Mouse (Mus musculus) urinary bladder, adult 2 months (tissue): ENCODE data around the gene Ldb1. TPM values are rescaled to one million over a fixed set of nuclear protein-coding genes. Genes with fewer than 3 reads are reported as not detected.
"Not testable (repeated sequence)": the region's sequence is repeated elsewhere in the genome, so short reads cannot be mapped to it uniquely, and the experiment has no call there.

Experiments
- DNase-seq: peaks from one replicate; pipeline ENCODE4 v3.0.0; 2022; ENCODE audit warnings: low spot score
- polyA plus RNA-seq: library from polyadenylated mRNA; depleted of rRNA; stranded (reverse); fragments of >200 nt; gene quantifications from 2 replicates; pipeline ENCODE4 v1.2.3, GENCODE M21; 2012

The Ldb1 gene
- polyA plus RNA-seq, 1 experiment, result 238 TPM

DNA sequence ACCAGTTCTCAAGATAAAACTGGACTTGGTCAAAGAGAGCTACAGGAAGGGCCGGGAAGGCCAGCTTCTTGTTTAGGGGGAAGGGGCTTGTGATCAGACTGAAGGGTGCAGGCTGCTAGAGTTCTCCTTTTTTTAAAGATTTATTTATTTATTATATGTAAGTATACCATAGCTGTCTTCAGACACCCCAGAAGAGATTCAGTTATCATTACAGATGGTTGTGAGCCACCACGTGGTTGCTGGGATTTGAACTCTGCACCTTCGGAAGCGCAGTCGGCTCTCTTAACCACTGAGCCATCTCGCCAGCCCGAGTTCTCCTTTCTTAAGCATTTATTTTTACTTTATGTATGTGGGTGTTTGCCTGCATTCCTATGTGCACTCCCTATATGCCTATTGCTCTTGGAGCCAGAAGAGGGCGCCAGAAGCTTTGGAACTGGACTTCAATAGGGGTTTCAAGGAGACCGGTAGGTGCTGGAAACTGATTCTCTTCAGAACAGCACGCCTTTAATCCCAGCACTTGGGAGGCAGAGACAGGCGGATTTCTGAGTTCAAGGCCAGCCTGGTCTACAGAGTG lies 16.2 kb downstream of the Ldb1 start:
- DNase-seq, result no peak

DNA sequence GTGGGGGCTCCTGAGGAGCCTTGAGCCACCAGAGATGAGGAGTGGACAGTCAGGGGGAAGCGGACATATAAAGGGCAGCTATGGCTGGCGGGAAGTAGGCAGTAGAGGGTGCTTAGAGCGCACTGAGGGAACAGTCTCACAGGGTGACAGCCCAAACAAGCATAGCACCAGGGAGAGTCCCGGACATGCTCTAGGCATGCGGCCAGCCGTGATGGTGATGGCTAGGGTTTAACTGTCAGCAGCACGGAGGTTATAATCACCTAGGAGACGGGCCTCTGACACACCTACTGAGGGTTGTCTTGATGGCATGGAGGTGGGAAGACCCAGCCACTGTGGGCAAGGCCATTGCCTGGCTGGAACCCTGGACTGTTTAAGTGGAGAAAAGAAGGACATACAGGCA lies 18.4 kb downstream of the Ldb1 start:
- no peak for DNase-seq

DNA sequence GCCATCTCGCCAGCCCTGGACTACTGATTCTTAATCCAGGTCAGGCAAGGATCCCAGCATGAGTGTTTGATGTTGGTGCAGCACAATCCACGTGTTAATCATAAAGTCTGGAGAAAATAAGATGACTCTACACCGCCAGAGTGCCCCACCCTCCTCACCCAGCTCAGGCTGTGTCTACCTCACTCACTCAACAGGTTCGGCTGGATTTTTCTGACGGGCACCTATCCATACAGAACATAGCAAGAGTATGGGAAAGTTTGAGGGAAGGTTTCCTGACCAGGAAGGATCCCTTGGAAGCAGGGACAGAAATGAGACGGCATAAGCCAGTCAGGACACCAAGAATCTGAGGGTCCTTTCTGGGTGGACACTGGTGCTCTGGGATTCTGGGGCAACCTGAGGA lies 20.1 kb downstream of the Ldb1 start:
- DNase-seq, result no peak

DNA sequence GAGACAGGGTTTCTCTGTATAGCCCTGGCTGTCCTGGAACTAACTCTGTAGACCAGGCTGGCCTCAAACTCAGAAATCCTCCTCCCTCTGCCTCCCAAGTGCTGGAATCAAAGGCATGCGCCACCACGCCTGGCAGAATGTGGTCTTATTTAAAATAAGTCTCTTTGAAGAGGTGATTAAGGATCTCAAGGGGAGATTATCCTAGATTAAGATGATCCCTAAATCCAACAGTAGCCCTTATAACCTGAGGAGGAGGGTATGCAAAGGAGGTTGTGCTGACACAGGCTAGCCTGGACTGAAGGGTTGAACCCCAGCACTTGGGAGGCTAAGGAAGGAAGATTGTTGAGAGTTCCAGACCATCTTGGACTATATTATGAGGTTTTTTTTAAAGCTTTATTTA lies 29.0 kb downstream of the Ldb1 start:
- DNase-seq, result no peak

DNA sequence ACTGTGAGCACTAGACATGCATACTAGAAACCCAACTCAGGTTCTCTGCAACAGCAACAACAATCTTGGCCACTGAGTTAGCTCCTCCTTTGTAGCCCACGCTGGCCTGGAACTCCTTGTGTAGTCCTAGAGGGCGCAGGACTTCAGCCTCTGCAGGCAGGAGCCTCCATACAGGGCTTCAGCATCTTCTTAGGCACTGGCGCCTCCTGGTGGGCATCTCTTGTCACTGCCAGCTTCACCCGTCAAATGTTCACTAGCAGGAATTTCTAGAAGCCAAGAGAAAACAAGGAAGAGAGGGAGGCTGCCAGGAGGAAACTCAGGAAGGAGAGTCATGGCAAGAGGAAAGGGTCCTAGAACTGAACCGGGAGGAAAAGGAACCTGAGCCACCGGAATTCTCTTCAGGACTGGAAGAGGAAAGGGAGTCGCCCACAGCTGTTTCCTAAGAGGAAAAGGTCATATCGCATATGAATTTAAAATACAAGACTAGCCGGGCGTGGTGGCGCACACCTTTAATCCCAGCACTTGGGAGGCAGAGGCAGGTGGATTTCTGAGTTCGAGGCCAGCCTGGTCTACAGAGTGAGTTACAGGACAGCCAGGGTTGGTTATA lies 30.3 kb downstream of the Ldb1 start:
- DNase-seq, result peak; percentile 69

DNA sequence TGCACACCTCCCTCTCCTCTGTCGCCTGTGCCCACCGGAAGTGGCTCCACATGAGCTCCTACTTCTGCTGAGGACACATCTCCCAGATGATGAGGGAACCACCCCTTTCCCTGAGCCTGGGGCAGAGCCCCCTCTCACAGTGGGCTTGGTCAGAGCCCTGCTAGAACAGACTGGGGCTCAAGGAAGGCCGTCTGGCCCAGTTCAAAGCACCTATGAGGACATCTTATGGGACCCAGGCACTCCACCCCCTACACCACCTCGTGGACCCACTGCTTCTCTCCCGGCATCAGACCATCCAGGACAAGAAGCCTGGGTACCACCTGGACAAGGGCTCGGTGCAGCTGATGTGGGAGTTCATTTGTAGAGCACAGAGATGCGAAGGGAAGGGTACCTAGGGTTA lies 39.3 kb downstream of the Ldb1 start:
- DNase-seq, result no peak

DNA sequence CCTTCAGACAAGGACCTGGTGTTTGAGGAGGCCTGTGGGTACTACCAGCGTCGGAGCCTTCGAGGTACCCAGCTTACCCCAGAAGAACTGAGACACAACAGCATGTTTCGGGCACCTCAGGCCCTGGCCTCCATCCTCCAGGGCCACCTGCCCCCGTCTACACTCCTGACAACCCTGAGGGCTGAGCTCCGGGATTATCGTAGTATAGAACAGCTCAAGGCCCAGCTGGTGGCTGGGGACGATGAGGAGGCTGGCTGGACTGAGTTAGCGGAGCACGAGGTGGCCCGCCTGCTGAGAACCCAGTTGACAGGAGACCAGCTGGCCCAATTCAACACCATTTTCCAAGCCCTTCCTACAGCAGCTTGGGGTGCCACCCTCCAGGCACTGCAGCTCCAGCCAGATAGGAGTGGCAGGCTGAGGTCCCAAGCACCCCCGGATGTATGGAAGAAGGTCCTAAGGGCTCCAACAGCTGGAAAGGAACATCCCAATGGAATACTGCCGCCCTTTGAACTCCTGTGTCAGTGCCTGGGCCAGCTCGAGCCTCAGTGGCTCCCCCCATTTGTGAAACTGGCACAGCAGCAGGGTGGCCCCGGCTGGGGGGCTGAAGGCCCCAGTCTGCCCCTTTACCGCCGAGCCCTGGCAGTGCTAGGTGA lies 40.1 kb downstream of the Ldb1 start:
- DNase-seq, result no peak

DNA sequence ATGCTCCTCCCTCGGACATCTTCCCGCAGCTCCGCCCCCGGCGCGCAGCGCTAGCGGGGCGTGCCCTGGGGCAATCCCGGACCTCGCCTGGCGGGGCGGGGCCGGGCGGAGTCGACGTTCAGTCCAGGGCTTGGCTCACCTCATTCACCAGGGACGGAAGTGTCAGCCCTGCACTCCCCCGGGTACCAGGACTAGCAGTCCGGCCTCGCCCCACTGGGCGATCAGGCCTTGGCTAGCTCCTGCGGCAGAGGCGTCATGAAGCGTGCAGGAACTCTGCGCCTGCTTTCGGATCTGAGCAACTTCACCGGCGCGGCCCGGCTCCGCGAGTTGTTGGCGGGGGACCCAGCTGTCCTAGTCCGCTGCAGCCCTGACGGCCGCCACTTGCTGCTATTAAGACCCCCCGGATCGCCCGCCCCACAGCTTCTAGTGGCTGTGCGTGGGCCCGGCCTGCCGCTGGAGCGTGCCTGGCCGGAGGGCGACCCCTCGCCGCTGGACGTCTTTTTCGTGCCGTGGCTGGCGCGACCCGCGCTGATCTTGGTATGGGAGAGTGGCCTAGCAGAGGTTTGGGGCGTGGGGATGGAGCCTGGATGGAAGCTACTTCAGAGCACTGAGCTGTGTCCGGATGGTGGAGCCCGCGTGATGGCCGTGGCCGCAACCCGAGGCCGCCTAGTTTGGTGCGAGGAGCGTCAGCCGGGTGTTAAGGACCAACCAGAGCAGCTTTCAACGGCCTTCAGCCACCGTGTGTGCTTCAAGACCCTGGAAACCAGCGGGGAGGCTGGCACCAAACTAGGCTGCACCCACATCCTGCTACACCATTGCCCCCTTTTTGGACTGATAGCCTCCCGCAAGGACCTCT lies 41.4 kb downstream of the Ldb1 start, which contains the start of gene Hps6:
Gene Hps6 (plus strand): TSS at position 138 of the 856 bp plus-strand sequence.
- DNase-seq, result peak; percentile 81

DNA sequence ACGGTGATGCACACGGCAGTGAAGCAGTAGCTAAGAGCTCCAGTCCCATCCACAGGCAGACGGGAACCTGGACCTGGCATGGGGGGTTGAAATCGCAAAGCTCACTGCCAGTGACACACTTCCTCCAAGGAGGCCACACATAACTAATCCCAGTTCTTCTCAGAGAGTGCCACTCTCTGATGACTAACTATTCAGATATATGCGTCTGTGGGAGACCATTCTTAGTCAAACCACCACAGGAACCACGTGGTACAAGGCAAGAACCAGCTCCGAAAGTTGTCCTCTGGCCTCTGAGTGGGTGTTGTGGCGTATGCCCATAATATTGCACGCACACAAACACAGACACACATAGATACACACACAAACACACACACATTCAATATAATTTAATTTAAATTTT lies 42.7 kb downstream of the Ldb1 start:
- DNase-seq, result no peak

DNA sequence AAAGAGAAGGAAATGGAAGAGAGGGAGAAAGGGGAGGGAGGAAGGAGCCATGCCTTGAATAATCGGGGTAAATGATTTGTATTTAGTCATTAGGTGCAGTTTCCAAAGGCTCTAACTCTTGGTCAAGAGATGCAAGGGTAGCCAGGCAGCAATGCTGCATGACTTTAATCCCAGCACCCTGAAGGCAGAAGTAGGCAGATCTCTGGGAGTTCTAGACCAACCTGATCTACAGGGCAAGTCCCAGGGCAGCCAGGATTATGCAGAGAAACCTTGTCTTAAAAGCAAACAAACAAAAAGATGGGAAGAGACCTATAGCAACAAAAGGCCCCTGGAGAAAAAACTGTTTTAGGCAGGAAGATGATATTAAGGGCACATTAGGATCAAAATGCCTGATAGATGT lies 45.6 kb downstream of the Ldb1 start:
- DNase-seq, result no peak

DNA sequence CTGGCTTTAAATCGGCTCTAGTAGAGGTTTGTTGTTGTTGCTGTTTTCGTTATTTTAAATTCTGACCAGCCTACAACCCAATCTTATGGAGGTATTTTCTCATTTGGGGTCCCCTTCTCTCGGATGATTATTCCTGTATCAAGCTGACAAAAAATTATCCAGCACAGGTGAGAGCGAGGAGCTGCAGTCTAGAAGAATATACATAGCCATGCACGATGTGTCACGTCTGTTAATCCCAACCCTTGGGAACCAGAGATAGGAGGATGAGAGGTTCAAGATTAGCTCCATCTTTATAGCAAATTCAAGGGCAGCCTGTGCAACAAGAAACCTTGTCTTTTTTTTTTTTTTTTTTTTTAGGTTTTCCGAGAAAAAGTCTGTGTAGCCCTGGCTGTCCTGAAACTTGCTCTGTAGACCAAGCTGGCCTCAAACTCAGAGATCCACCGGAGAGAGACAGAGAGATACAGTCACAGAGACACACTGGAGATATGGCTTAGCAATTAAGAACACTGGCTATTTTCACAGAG lies 46.3 kb downstream of the Ldb1 start:
- no peak for DNase-seq

DNA sequence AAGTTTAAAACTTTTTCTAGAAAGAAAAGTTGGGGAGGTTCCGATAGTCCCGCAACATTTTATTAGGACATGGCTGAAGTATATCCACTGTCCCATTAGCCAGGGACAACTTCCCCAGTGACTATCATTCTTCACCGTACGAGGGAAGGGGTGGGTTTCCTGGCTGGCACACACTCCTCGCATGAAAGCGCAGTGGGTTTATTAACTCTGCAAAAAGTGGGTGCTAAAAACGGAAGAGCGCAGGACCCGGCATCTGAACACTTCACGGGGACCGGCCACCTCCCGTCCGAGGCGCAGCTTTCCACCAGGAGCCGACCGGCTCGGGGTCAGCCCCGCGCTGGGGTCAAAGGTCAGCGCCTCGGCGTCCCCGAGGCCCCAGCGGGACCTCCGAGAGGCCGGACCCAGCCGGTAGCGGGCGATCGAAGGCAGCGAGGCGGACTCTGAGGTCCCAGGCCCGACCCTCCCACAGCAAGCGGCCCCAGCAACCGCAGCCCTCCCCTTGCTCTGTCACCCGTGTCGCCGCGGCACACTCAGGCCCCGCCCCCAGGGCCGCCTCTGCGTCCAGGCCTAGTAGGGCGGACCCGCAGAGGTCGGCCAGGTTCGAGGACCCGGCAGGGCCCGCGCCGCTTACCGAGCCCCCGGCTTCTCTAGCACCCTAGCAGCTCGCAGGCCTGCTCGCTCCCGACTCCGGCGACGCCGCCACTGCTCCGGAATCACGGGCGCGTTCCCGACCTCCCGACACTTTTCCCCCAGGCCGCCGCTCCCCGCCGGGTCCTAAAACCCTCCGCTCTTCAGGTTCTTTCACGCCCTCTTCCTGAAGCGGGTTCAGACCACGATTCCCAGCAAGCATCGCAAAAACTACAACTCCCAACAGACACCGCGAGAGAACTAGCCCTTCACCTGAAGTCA lies 47.0 kb downstream of the Ldb1 start, which contains the start of gene Armh3:
Gene Armh3 (minus strand): TSS at position 704 of the 909 bp plus-strand sequence.
- DNase-seq, result peak; percentile 84

DNA sequence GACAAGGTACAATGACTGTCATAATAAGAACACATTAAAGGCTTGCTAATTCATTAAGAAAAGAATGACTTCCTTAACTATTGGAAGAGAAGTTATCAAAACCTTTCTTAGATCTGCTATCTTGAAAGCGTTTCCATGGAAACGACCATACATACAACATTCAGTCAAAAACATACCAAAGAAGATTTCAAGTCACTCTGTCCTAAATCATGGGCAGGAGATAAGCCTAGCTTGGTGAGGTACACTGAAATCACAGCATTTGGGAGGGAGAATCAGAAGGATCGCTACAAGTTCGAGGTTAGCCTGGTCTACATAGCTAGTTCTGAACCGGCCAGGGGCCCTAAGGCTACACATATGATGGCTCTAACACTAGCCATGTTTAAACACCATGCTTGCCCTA lies 47.6 kb downstream of the Ldb1 start:
- DNase-seq, result no peak

DNA sequence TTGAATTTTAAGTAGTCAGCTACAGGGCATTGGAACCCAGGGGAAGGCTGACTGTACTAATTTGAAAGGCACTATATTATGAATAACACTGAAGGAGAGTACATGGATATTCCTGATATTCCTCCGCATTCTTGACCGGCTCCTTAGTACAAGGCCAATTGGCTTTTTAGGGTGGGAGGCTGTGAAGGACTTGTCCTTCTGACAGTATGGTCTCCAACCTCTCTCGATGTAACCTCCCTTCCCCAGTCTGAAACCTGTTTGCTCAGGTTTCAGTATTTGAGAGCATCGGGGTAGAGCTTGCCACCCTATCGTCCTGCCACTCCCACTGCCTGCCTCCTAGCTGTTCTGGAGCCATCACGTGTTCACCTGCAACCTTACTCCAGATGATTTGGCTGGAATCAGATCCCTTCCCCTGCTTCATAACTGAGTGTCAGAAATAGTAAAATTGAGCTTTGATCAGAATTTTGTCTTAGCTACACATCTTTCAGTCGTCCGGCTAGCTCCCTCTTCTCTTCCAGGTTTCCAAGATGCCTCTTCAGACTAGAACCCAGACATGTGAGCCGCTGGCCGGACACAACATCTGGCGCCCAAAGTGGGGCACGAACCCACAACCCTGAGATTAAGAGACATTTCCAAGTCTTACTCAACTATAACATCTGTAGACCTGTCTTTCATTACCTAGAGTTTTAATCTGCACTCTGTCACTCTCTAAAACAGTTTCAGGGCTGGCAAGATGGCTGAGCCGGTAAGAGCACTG lies 50.9 kb downstream of the Ldb1 start:
- DNase-seq, result no peak

DNA sequence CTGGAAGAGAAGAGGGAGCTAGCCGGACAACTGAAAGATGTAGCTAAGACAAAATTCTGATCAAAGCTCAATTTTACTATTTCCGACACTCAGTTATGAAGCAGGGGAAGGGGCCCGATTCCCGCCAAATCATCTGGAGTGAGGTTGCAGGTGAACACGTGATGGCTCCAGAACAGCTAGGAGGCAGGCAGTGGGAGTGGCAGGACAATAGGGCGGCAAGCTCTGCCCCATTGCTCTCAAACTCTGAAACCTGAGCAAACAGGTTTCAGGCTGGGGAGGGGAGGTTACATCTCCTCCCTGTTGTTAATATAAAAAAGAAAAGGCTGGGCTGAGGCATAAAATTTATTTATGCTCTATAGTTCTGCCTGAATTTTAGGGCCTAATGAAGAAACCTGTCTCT lies 51.6 kb downstream of the Ldb1 start:
- not testable (repeated sequence) for DNase-seq

DNA sequence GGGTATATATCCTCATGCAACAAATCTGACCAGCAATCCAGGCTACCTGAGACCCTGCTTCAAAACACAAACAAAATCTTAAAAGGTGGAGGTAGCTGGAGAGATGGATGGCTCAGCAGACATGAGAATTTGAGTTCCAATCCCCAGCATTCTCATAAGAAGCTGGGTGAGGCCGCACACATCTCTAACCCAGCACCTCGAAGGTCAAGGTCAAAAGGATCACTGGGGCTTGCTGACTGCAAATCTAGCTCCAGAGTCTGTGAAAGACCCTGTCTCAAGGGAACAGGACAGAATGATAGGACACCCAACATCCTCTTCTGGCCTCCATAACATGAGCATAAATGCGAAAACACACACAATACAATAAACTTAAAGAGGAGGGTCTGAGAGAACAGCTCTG lies 53.8 kb downstream of the Ldb1 start:
- no peak for DNase-seq

DNA sequence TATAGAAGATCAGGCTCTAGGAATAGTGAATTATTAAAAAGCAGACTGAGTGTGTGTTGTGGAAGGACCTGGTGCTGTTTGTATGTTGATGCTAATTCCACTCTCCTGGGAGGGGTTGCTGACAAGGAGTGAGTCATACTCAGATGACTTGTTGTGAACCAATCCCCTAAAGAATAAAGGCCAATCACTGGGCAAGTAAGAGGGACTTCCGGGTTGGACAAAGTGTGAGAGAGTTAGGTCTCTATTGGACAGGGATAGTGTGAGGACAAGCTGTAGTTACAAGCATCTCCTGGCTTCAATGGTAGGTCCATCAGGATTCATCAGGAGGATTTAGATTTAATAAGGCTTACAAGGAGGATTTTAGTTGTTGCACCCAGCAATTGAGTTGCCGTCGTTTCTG lies 56.8 kb downstream of the Ldb1 start:
- no peak for DNase-seq

DNA sequence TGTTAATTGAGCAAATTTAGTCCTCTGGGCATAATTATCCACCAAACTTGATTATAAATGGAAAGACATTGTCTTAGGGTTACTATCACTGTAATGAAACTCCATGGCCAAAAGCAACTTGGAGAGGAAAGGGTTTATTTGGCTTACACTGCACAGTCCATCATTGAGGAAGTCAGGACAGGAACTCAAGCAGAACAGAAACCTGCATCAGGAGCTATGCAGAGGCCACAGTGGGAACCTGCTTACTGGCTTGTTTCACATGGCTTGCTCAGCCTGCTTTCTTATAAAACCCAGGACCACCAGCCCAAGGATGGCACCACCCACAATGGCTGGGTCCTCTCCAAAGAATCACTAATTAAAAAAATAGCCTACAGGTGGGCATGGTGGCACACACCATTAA lies 60.6 kb downstream of the Ldb1 start:
- no peak for DNase-seq
